Mouse (Mus musculus) spleen, adult 10 weeks (tissue): Measurements from ENCODE around the gene Zfp830. TPM values are rescaled to one million over a fixed set of nuclear protein-coding genes. Genes with fewer than 3 reads are reported as not detected.

Experiments
- polyA plus RNA-seq: library from polyadenylated mRNA; stranded (reverse); fragments of 350-450 nt; fragmentation: Illumina TruSeq; extraction: RNeasy Lipid Tissue Mini Kit (QIAGEN cat#74804); gene quantifications from one replicate; pipeline ENCODE4 v1.2.3, GENCODE M21; 2015; ENCODE audit warnings: low replicate concordance; ENCODE audit not compliant: insufficient read depth

Zfp830 gene
- polyA plus RNA-seq: 28.1 TPM

DNA sequence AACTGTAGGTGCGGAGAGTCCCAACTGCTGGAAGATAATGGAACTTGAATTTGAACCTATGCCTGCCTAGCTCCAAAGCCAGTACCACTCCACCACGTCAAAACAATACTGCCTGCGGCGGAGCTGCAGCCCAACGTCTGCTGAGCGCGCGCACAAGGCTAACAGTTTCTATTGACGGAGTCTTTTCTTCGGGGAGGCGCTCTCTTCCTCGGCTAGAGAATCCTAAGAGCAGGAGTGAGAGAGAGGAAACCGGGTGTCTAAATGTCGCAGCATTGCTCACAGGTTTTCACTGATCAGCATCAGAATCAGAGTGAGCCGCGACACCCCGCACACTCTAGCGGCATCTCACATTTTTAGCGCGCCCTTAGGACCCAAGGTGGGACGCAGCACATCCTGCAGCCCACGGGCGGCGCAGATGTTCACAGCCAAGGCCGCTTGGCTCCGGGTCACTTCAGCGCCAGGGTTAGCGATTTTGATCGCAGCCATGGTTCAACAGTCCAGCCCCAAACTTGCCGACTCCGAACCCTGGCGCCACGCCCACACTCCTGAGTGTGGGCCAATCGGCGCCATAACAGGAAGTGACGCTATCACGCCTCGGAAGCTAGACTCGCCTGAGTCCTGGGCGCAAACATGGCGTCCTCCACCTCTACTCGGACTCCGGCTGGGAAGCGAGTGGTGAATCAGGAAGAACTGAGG, at the start of gene Zfp830, which contains the start of gene Cct6b:
Zfp830 (plus strand) TSS at position 604 of the 696 bp plus-strand sequence.
Cct6b (minus strand) TSS at position 580 of the 696 bp plus-strand sequence.

DNA sequence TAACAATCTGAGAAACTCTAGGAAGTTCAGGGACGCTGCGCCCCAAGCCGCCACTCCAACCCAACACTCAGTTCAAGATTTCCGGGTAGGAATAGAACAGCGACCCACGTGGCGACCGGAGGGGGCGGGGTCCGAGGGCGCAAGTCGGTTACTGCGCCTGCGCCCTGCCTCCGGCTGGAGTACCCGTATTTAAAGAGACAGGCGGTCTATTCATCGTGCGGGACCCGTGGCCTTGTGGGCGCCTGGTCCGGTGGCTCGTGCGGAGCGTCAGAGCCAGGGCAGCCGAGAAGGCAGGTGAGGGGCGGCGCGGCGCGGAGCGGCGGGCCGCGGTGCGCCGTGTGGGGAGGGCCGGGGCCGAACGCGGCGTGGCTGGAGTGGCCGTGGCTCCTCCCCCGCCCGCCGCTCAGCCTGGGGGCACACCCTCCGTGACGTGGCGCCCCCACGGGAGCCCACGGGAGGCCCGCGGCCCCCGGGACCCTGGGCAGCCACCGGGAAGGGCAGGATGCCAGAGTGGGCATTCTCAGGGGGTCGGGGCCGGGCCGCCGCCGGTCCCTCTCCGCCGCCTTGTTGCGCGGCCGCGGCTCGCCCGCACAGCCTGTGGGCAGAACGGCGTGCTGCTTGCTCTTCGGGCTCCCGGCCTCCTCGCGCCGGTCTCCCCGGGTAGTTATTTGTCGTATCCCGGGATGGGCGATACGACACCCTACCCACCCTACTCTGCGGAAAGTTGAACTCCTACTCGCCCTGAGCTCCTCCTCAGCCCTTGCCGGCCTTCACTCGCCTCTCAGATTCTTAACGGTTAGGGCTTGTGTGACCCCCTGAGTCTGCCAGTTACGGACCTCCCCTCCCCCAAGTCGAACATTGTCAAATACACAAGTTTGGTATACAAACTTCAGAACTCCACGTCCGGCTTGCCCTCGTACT, 17.1 kb downstream of the Zfp830 start, which contains the start of gene Lig3:
Lig3 (plus strand) TSS at position 126 of the 921 bp plus-strand sequence.

Other genes starting within 250 kb of the Zfp830 start
- gene Cct6b, start within 50 bp of the Zfp830 start, polyA plus RNA-seq: 0.64 TPM
- 21.9 TPM for gene Lig3, start 16.8 kb downstream of the Zfp830 start, polyA plus RNA-seq
- 22.0 TPM for gene Rffl, start 106.9 kb downstream of the Zfp830 start, polyA plus RNA-seq
- 14.4 TPM for gene Rad51d, start 126.3 kb downstream of the Zfp830 start, polyA plus RNA-seq
- gene Fndc8, start 127.8 kb downstream of the Zfp830 start, polyA plus RNA-seq: not detected
- gene Nle1, start 144.1 kb downstream of the Zfp830 start, polyA plus RNA-seq: 25.6 TPM
- gene Unc45b, start 146.2 kb downstream of the Zfp830 start, polyA plus RNA-seq: 0.65 TPM
- 69.7 TPM for gene Slfn5, start 187.0 kb downstream of the Zfp830 start, polyA plus RNA-seq
- gene Slfn9, start 227.5 kb downstream of the Zfp830 start, polyA plus RNA-seq: 7.9 TPM